ENCODE assay signal across 9 mouse cellular contexts in the genomic region with DNA sequence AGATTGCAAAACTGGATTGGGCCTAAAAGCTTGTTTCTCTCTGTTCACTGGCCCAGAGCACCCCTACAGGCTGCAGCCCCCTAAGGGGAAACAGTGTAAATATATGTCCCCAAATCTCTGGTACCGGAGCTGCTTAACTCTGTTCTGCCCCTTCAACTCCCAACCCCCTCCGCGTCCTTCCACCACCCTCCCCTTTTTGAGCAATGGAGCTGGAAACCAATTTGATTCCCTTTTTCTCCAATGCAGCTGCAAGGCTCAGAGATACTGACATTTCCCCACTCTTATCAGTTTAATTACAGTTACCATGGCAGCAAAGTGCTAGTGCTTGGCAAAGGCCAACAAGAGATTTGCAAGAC.
A peak's percentile ranks its signal among the peaks of the same experiment; 100 is the strongest.
DNase-seq lines count a peak whose midpoint lies in the region; ATAC-seq lines count a peak whose summit lies in the region.
"Had no signal": no experiment of that assay in that cellular context is flagged by ENCODE, and none has a peak within 500 bp of the region (broad histone marks: within the 10 kb centered on the region; RNA-seq: fewer than 3 reads in every experiment).

No protein-coding gene starts in this region.

- H3K9me3 ChIP-seq in heart, embryonic 11.5 days (replicated peaks; ENCODE audit: control insufficient read depth, low read length), result no peaks in the 10 kb centered on the region
- H3K9me3 ChIP-seq in forebrain, embryonic 15.5 days, result no peaks in the 10 kb centered on the region
- H3K9me3 ChIP-seq in midbrain, embryonic 10.5 days (replicated peaks), result no peaks in the 10 kb centered on the region
- H3K9me3 ChIP-seq: liver, embryonic 12.5 days had no signal

- H3K4me1 ChIP-seq in heart, embryonic 11.5 days (ENCODE audit: control insufficient read depth, insufficient read depth, low read length), result peaks cover 13% of the 10 kb centered on the region
- H3K4me1 ChIP-seq in forebrain, embryonic 15.5 days, result peaks cover 63% of the 10 kb centered on the region
- peaks cover 57% of the 10 kb centered on the region for H3K4me1 ChIP-seq in midbrain, embryonic 10.5 days
- H3K4me1 ChIP-seq: liver, embryonic 12.5 days had no signal

- peak overlapping the region; percentile 35; the same call in 1 of the 2 replicates for H3K4me3 ChIP-seq in heart, embryonic 11.5 days (ENCODE audit: low read depth, low read length)
- peak overlapping the region; percentile 52 for H3K4me3 ChIP-seq in forebrain, embryonic 15.5 days
- peak overlapping the region; percentile 59 for H3K4me3 ChIP-seq in midbrain, embryonic 10.5 days
- H3K4me3 ChIP-seq: liver, embryonic 12.5 days had no signal

- no peak for ATAC-seq in heart, embryonic 11.5 days (replicated peaks; ENCODE audit: insufficient number of reproducible peaks, low FRiP score, low TSS enrichment)
- peak; percentile 58 for ATAC-seq in forebrain, embryonic 15.5 days (replicated peaks)
- no peak for ATAC-seq in megakaryocyte-erythroid progenitor cell, adult 5-6 weeks (replicated peaks; ENCODE audit: low FRiP score, low TSS enrichment, poor library complexity, severe bottlenecking)
- ATAC-seq: liver, embryonic 12.5 days had no signal

- no peaks in the 10 kb centered on the region for H3K36me3 ChIP-seq in heart, embryonic 11.5 days (ENCODE audit: control insufficient read depth, insufficient read depth, low read length)
- H3K36me3 ChIP-seq in forebrain, embryonic 15.5 days, result no peaks in the 10 kb centered on the region
- H3K36me3 ChIP-seq in midbrain, embryonic 10.5 days, result peaks cover 10% of the 10 kb centered on the region
- H3K36me3 ChIP-seq: liver, embryonic 12.5 days had no signal

- 3% methylated on average over 3 of the region's 3 CpGs for WGBS in heart, embryonic 11.5 days (ENCODE audit: insufficient replicate concordance)
- WGBS in forebrain, embryonic 15.5 days, result 0% methylated on average over 3 of the region's 3 CpGs
- WGBS in midbrain, embryonic 10.5 days, result 1% methylated on average over 3 of the region's 3 CpGs

- H3K27me3 ChIP-seq in heart, embryonic 11.5 days (ENCODE audit: control insufficient read depth, insufficient read depth, low read length), result no peaks in the 10 kb centered on the region
- no peaks in the 10 kb centered on the region for H3K27me3 ChIP-seq in forebrain, embryonic 15.5 days
- H3K27me3 ChIP-seq in midbrain, embryonic 10.5 days (ENCODE audit: low read depth, poor library complexity, severe bottlenecking), result peaks cover 11% of the 10 kb centered on the region

- DNase-seq in heart, adult 11 months, result no peak
- peak; percentile 53 for DNase-seq in MN1 (ENCODE audit: low spot score)
- peak; percentile 57 for DNase-seq in midbrain, embryonic 10.5 days (ENCODE audit: low spot score)
- DNase-seq in adrenal gland, postnatal 36 days, result no peak
- DNase-seq in cerebellum, postnatal 14 days, result no peak

- H3K9ac ChIP-seq in heart, embryonic 11.5 days (ENCODE audit: low read depth, low read length), result no peak overlapping the region
- peak overlapping the region; percentile 69 for H3K9ac ChIP-seq in forebrain, embryonic 15.5 days (replicated peaks)
- H3K9ac ChIP-seq: liver, embryonic 12.5 days had no signal

- H3K27ac ChIP-seq in heart, embryonic 11.5 days (ENCODE audit: low read depth, low read length), result no peak overlapping the region
- peak overlapping the region; percentile 96 for H3K27ac ChIP-seq in forebrain, embryonic 15.5 days (replicated peaks)
- peak overlapping the region; percentile 91 for H3K27ac ChIP-seq in midbrain, embryonic 10.5 days (replicated peaks)
- H3K27ac ChIP-seq: liver, embryonic 12.5 days had no signal

- H3K4me2 ChIP-seq in heart, embryonic 11.5 days, result peak overlapping the region; percentile 84
- peak overlapping the region; percentile 72 for H3K4me2 ChIP-seq in forebrain, embryonic 15.5 days (replicated peaks)

Comparison
In these comparisons a context has a peak if more than half of its experiments do, and no peak if none do; other contexts are left out.
1. DNase-seq: peak in MN1 (single experiment) and midbrain, embryonic 10.5 days (single experiment); none in heart, adult 11 months (single experiment), adrenal gland, postnatal 36 days (0 of 2) and cerebellum, postnatal 14 days (0 of 2).
2. Peak in every context shown above with its lines, with median percentiles within 50 percentile points of each other: H3K4me3 ChIP-seq.